Mouse (Mus musculus): ENCODE data around the gene Prokr1. TPM values are rescaled to one million over a fixed set of nuclear protein-coding genes. Genes with fewer than 3 reads are reported as not detected.

Prokr1 gene
- total and polyA plus RNA-seq, 3 experiments, result 1.3 to 1.4 TPM; not detected in 1

- TF ChIP-seq CHD2 (IDR thresholded peaks at IDR 0.05; ENCODE audit: low read length) (peak; percentile 77), SMC3 (IDR thresholded peaks at IDR 0.05; ENCODE audit: low read depth, low read length) (no peak), UBTF (IDR thresholded peaks at IDR 0.05; ENCODE audit: borderline replicate concordance, insufficient read depth, low read depth, low read length) (no peak), RCOR1 (IDR thresholded peaks at IDR 0.05; ENCODE audit: low read depth, low read length) (peak; percentile 99), TAL1 (IDR thresholded peaks at IDR 0.05; ENCODE audit: low read length) (peak; percentile 82), ZNF384 (IDR thresholded peaks at IDR 0.05; ENCODE audit: low read depth, low read length) (no peak), USF2 (IDR thresholded peaks at IDR 0.05; ENCODE audit: borderline replicate concordance in 1 of 2, insufficient read depth in 1 of 2, low read depth in 1 of 2, low read length in 2 of 2) (no peak), MAZ (IDR thresholded peaks at IDR 0.05; ENCODE audit: low read depth, low read length) (peak; percentile 73; the same call in 1 of the 2 replicates), ELF1 (IDR thresholded peaks at IDR 0.05; ENCODE audit: low read depth, low read length) (peak; percentile 73), EP300 (IDR thresholded peaks at IDR 0.05; ENCODE audit: low read depth in 1 of 2, low read length in 2 of 2) (peak; percentile 85 to 90), POLR2AphosphoS5 (IDR thresholded peaks at IDR 0.05; ENCODE audit: borderline replicate concordance, low read depth, low read length) (no peak), SIN3A (IDR thresholded peaks at IDR 0.05; ENCODE audit: low read length) (peak; percentile 81; the same call in 1 of the 2 replicates), RAD21 (IDR thresholded peaks at IDR 0.05; ENCODE audit: low read depth, low read length) (no peak; the same call in 1 of the 2 replicates), ETS1 (IDR thresholded peaks at IDR 0.05; ENCODE audit: low read depth, low read length) (peak; percentile 99), CHD1 (IDR thresholded peaks at IDR 0.05; ENCODE audit: low read depth, low read length) (no peak), NRF1 (IDR thresholded peaks at IDR 0.05; ENCODE audit: insufficient read depth, low read depth, low read length, poor library complexity, severe bottlenecking) (no peak), JUND (IDR thresholded peaks at IDR 0.05; ENCODE audit: low read depth, low read length) (no peak), MYB (IDR thresholded peaks at IDR 0.05; ENCODE audit: low read depth, low read length) (peak; percentile 69), TBP (IDR thresholded peaks at IDR 0.05; ENCODE audit: low read depth, low read length) (no peak), E2F4 (IDR thresholded peaks at IDR 0.05; ENCODE audit: borderline replicate concordance, low read depth, low read length) (0 out of 2 replicates have a peak, but pooled peaks have one; percentile 62), MYC (IDR thresholded peaks at IDR 0.05; ENCODE audit: low read depth, low read length) (peak; percentile 77), KAT2A (conservative IDR thresholded peaks at IDR 0.05; ENCODE audit: low read depth, low read length) (0 out of 2 replicates have a peak, but pooled peaks have one; percentile 44), MAFK (IDR thresholded peaks at IDR 0.05; ENCODE audit: borderline replicate concordance, low read depth, low read length) (peak; percentile 65; the same call in 1 of the 2 replicates)
These were observed 48.5 kb downstream of the Prokr1 start (continued) for GRCm38 (mm10) chr6:87542027-87542426.

GRCm38 (mm10) chr6:87541171-87541571, 49.4 kb downstream of the Prokr1 start:
- TF ChIP-seq MAX (IDR thresholded peaks at IDR 0.05; ENCODE audit: low read length) (no peak), RCOR1 (IDR thresholded peaks at IDR 0.05; ENCODE audit: low read depth, low read length) (peak; percentile 65), ETS1 (IDR thresholded peaks at IDR 0.05; ENCODE audit: low read depth, low read length) (peak; percentile 22; the same call in 1 of the 2 replicates), MXI1 (IDR thresholded peaks at IDR 0.05; ENCODE audit: low read depth, low read length) (0 out of 2 replicates have a peak, but pooled peaks have one; percentile 36), POLR2AphosphoS2 (IDR thresholded peaks at IDR 0.05; ENCODE audit: low read length) (no peak), TAL1 (IDR thresholded peaks at IDR 0.05; ENCODE audit: low read length) (0 out of 2 replicates have a peak, but pooled peaks have one; percentile 22)
- H3K79me2 ChIP-seq (ENCODE audit: control insufficient read depth, insufficient read depth, low read length, poor library complexity), result no peaks in the 10 kb centered on the region
- no peaks in the 10 kb centered on the region; a peak in 1 of 4 replicates for H3K27me3 ChIP-seq (ENCODE audit: control insufficient read depth in 1 of 2, insufficient read depth in 2 of 2, low read length in 2 of 2)
- H3K27ac ChIP-seq (ENCODE audit: control insufficient read depth, low read depth, low read length), result peak overlapping the region; percentile 54
- peaks cover 0 to 23% of the 10 kb centered on the region in 2 experiments; a peak in 2 of 4 replicates for H3K36me3 ChIP-seq (ENCODE audit: control insufficient read depth in 1 of 2, insufficient read depth in 2 of 2, low read length in 2 of 2)
- H3K4me1 ChIP-seq (ENCODE audit: control insufficient read depth in 1 of 2, insufficient read depth in 2 of 2, low read length in 2 of 2), result peaks cover 9 to 30% of the 10 kb centered on the region in 2 experiments
- H3K9me3 ChIP-seq (replicated peaks; ENCODE audit: insufficient read depth, low read length), result no peaks in the 10 kb centered on the region
- H3K9ac ChIP-seq (ENCODE audit: control insufficient read depth, low read depth, low read length, poor library complexity, severe bottlenecking), result no peak overlapping the region
- peak; percentile 80 for DNase-seq (ENCODE audit: low read depth, low spot score)
- no peak overlapping the region for H3K4me3 ChIP-seq (ENCODE audit: control insufficient read depth in 1 of 2, insufficient read depth in 1 of 2, low read depth in 2 of 2, low read length in 2 of 2)
